Mouse (Mus musculus) right cerebral cortex, postnatal 25 days (tissue): ENCODE data around the gene Zfp541.

Experiments used
- DNase-seq: peaks from one replicate; pipeline ENCODE4 v3.0.0; 2022

Gene Zfp541

GRCm38 (mm10) chr7:16087587-16087986, 26.0 kb downstream of the Zfp541 start:
- no peak for DNase-seq

GRCm38 (mm10) chr7:16094592-16094991, 33.0 kb downstream of the Zfp541 start:
- no peak for DNase-seq

GRCm38 (mm10) chr7:16098021-16099017, 36.7 kb downstream of the Zfp541 start, which contains the start of gene Napa:
Gene Napa, plus strand, starts transcription at chr7:16098458.
- DNase-seq, result peak; percentile 98

- peak; percentile 2 for DNase-seq
Observed at GRCm38 (mm10) chr7:16099901-16100300, 38.3 kb downstream of the Zfp541 start.

- DNase-seq, result peak; percentile 2
Observed at GRCm38 (mm10) chr7:16101081-16101480, 39.5 kb downstream of the Zfp541 start.

GRCm38 (mm10) chr7:16101726-16102475, 40.3 kb downstream of the Zfp541 start:
- no peak for DNase-seq

GRCm38 (mm10) chr7:16102686-16103226, 41.1 kb downstream of the Zfp541 start:
- DNase-seq, result no peak

GRCm38 (mm10) chr7:16103760-16104159, 42.1 kb downstream of the Zfp541 start:
- DNase-seq, result peak; percentile 82

GRCm38 (mm10) chr7:16104611-16105388, 43.2 kb downstream of the Zfp541 start:
- no peak for DNase-seq

GRCm38 (mm10) chr7:16108886-16109542, 47.4 kb downstream of the Zfp541 start:
- no peak for DNase-seq

- DNase-seq, result no peak
Observed at GRCm38 (mm10) chr7:16110158-16110557, 48.5 kb downstream of the Zfp541 start.

GRCm38 (mm10) chr7:16111284-16112090, 49.9 kb downstream of the Zfp541 start:
- peak; percentile 56 for DNase-seq

GRCm38 (mm10) chr7:16116418-16116817, 54.8 kb downstream of the Zfp541 start:
- DNase-seq, result no peak

GRCm38 (mm10) chr7:16117100-16117499, 55.5 kb downstream of the Zfp541 start:
- DNase-seq, result no peak

GRCm38 (mm10) chr7:16119569-16120261, 58.1 kb downstream of the Zfp541 start, which contains the start of gene Kptn:
Gene Kptn, plus strand, starts transcription at chr7:16119895.
- peak; percentile 93 for DNase-seq

- no peak for DNase-seq
Observed at GRCm38 (mm10) chr7:16120262-16120600, 58.6 kb downstream of the Zfp541 start.

GRCm38 (mm10) chr7:16125829-16126228, 64.2 kb downstream of the Zfp541 start:
- no peak for DNase-seq

- DNase-seq, result no peak
Observed at GRCm38 (mm10) chr7:16128344-16128743, 66.7 kb downstream of the Zfp541 start.

- DNase-seq, result no peak
Observed at GRCm38 (mm10) chr7:16128899-16129298, 67.3 kb downstream of the Zfp541 start.

GRCm38 (mm10) chr7:16129421-16129845, 67.8 kb downstream of the Zfp541 start, which contains the start of gene Slc8a2:
Gene Slc8a2, plus strand, starts transcription at chr7:16129826.
- DNase-seq, result peak; percentile 90
